Mouse (Mus musculus) erythroblast, embryonic 14.5 days (primary cell): Measurements from ENCODE around the gene Pdgfa.

Source experiments
- GATA1 ChIP-seq: IDR thresholded peaks from 2 replicates; pipeline ENCODE4 v1.6.1; 2012; ENCODE audit warnings: low read length, inconsistent platforms, mixed read lengths
- TAL1 ChIP-seq: IDR thresholded peaks from 3 replicates; pipeline ENCODE4 v1.6.1; 2012; ENCODE audit warnings: low read length, inconsistent platforms, mixed read lengths

- no peak for TF ChIP-seq TAL1
- TF ChIP-seq GATA1: no peak
These were observed 43.2 kb downstream of the Pdgfa start for GRCm38 (mm10) chr5:138953986-138954385.
